8 mouse cellular contexts compared by ENCODE assay signal in the genomic region with DNA sequence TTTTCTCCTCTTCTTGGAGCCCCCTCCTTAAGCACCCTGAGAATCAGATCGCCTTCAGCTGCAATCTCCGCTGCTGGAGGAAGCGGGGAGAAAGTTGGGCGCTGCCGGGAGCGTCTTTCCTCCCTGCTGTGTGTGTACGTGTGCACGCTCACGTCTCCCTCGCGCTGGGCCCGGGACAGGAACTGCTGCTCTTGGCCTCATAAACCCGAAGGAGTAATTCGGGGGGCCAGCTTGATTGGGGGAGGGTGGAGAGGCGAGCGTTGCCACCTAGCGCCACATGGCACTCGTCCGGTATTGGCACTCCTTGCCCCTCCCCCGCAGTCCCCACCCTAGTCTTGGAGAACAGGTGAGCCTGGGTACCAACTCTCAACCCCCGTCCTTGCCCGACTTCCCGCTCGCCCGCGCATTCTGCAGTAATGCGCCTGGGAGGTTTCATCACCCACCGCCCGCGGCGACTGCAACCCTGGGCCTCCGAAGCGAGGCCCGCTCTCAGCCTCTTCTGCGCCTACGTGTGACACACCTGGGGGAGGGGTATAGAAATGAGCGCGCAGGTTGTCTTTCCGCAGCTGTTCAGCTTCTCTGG. TPM values are rescaled to one million over a fixed set of nuclear protein-coding genes. Genes with fewer than 3 reads are reported as not detected.
A peak's percentile ranks its signal among the peaks of the same experiment; 100 is the strongest.
DNase-seq lines count a peak whose midpoint lies in the region; ATAC-seq and TF ChIP-seq lines count a peak whose summit lies in the region.

No protein-coding gene starts in this region.

- no peak for TF ChIP-seq POLR2A in brain, embryonic 14.5 days (IDR thresholded peaks at IDR 0.05; ENCODE audit: borderline replicate concordance, extremely low read depth, insufficient read depth, insufficient read length, poor library complexity, severe bottlenecking)

- 1% methylated on average over 39 of the region's 39 CpGs for WGBS in kidney, embryonic 15.5 days
- WGBS in lung, postnatal 0 days: 4% methylated on average over 39 of the region's 39 CpGs
- 8% methylated on average over 39 of the region's 39 CpGs for WGBS in stomach, postnatal 0 days

- no peak for DNase-seq in kidney, postnatal 25 days
- peak; percentile 27 for DNase-seq in brain, embryonic 14.5 days (ENCODE audit: low read depth)
- peak; percentile 25 for DNase-seq in heart, postnatal 4 days
- DNase-seq in lung, postnatal 0 days (ENCODE audit: low spot score): no peak
- peak; percentile 63 for DNase-seq in stomach, postnatal 0 days (ENCODE audit: low spot score)
- DNase-seq in adrenal gland, postnatal 4 days (ENCODE audit: low spot score in 2 of 2): no peak
- DNase-seq in layer of hippocampus, postnatal 10 days (ENCODE audit: low spot score in 2 of 2): no peak

- ATAC-seq in kidney, embryonic 15.5 days (replicated peaks; ENCODE audit: low FRiP score): no peak
- ATAC-seq in lung, postnatal 0 days: no peak
- ATAC-seq in stomach, postnatal 0 days (ENCODE audit: low FRiP score, low TSS enrichment): peak; percentile 53

- TF ChIP-seq CTCF in brain, embryonic 14.5 days (IDR thresholded peaks at IDR 0.05; ENCODE audit: borderline replicate concordance, extremely low read depth, insufficient read depth, insufficient read length): no peak
- no peak for TF ChIP-seq CTCF in lung, postnatal 0 days (IDR thresholded peaks at IDR 0.05)
- no peak for TF ChIP-seq CTCF in stomach, postnatal 0 days (IDR thresholded peaks at IDR 0.05; ENCODE audit: low read depth)

- H3K36me3 ChIP-seq in kidney, embryonic 15.5 days: no peaks in the 10 kb centered on the region
- H3K36me3 ChIP-seq in lung, postnatal 0 days (ENCODE audit: insufficient read depth, low read length): no peaks in the 10 kb centered on the region
- no peaks in the 10 kb centered on the region for H3K36me3 ChIP-seq in stomach, postnatal 0 days (ENCODE audit: control insufficient read depth, insufficient read depth, low read length)

- H3K27ac ChIP-seq in kidney, embryonic 15.5 days: no peak overlapping the region
- no peak overlapping the region for H3K27ac ChIP-seq in lung, postnatal 0 days (ENCODE audit: low read length)
- H3K27ac ChIP-seq in stomach, postnatal 0 days (replicated peaks): no peak overlapping the region

- H3K4me1 ChIP-seq in kidney, embryonic 15.5 days: peaks cover 31% of the 10 kb centered on the region
- peaks cover 13% of the 10 kb centered on the region for H3K4me1 ChIP-seq in lung, postnatal 0 days (ENCODE audit: insufficient read depth, low read depth, low read length)
- peaks cover 4% of the 10 kb centered on the region; the same call in 1 of the 2 replicates for H3K4me1 ChIP-seq in stomach, postnatal 0 days (replicated peaks; ENCODE audit: control insufficient read depth, insufficient read depth)

- no peak for TF ChIP-seq EP300 in lung, postnatal 0 days (IDR thresholded peaks at IDR 0.05)
- TF ChIP-seq EP300 in stomach, postnatal 0 days (optimal IDR thresholded peaks at IDR 0.05): no peak

- peak overlapping the region; percentile 19; the same call in 1 of the 2 replicates for H3K9ac ChIP-seq in kidney, embryonic 15.5 days
- no peak overlapping the region for H3K9ac ChIP-seq in lung, postnatal 0 days (replicated peaks; ENCODE audit: low read depth)
- H3K9ac ChIP-seq in stomach, postnatal 0 days (ENCODE audit: low read length): 0 out of 2 replicates have a peak overlapping the region, but pooled peaks have one; percentile 23

- H3K4me3 ChIP-seq in kidney, embryonic 15.5 days (replicated peaks): peak overlapping the region; percentile 54
- H3K4me3 ChIP-seq in lung, postnatal 0 days (ENCODE audit: low read depth, low read length): peak overlapping the region; percentile 19
- peak overlapping the region; percentile 56 for H3K4me3 ChIP-seq in stomach, postnatal 0 days (ENCODE audit: low read depth, low read length)

- no peaks in the 10 kb centered on the region for H3K9me3 ChIP-seq in kidney, embryonic 15.5 days (replicated peaks)
- H3K9me3 ChIP-seq in lung, postnatal 0 days (ENCODE audit: low read length): no peaks in the 10 kb centered on the region
- H3K9me3 ChIP-seq in stomach, postnatal 0 days (ENCODE audit: control insufficient read depth, low read length): no peaks in the 10 kb centered on the region

- peak overlapping the region; percentile 99 for H3K4me2 ChIP-seq in kidney, embryonic 15.5 days
- peak overlapping the region; percentile 91 for H3K4me2 ChIP-seq in lung, postnatal 0 days (replicated peaks; ENCODE audit: low read depth, low read length)
- peak overlapping the region; percentile 93 for H3K4me2 ChIP-seq in stomach, postnatal 0 days (replicated peaks; ENCODE audit: low read depth)

- peaks cover 54% of the 10 kb centered on the region for H3K27me3 ChIP-seq in kidney, embryonic 15.5 days
- 0 out of 2 replicates have a peak, but pooled peaks cover 11% of the 10 kb centered on the region for H3K27me3 ChIP-seq in lung, postnatal 0 days (replicated peaks; ENCODE audit: insufficient read depth, low read length)
- H3K27me3 ChIP-seq in stomach, postnatal 0 days (ENCODE audit: control insufficient read depth, insufficient read depth, low read length): no peaks in the 10 kb centered on the region

RNA-seq across cellular contexts. Expression of a gene that starts 1.5 kb away (rescaled TPM):
- 2.2 and 2.8 TPM in 2 replicates for polyA plus RNA-seq in kidney, embryonic 15.5 days (2015; fragmentation: Nextera tagmentation; extraction: Ambion mirVana)
- polyA plus RNA-seq in brain, embryonic 14.5 days (2012; rRNA removed): 1.2 and 1.7 TPM in 2 replicates
- 1 to 10 TPM; 8.4 to 9.0 TPM for total RNA-seq in heart, postnatal 4 days (2021)
- 0.66 and 0.93 TPM in 2 replicates for polyA plus RNA-seq in lung, postnatal 0 days (2015; fragmentation: Nextera tagmentation; extraction: Ambion mirVana)
- 4.3 and 4.5 TPM in 2 replicates for polyA plus RNA-seq in stomach, postnatal 0 days (2015; fragmentation: Nextera tagmentation; extraction: Ambion mirVana)
- 1 to 10 TPM; 2.0 to 2.5 TPM for total RNA-seq in adrenal gland, postnatal 4 days (2021)
- total RNA-seq in layer of hippocampus, postnatal 10 days (2021): 1 to 10 TPM; 4.4 to 4.8 TPM

Comparison
In these comparisons a context has a peak if more than half of its experiments do, and no peak if none do; other contexts are left out.
1. DNase-seq: peak in brain, embryonic 14.5 days (single experiment), heart, postnatal 4 days (single experiment) and stomach, postnatal 0 days (single experiment); none in kidney, postnatal 25 days (0 of 2), lung, postnatal 0 days (single experiment), adrenal gland, postnatal 4 days (0 of 2) and layer of hippocampus, postnatal 10 days (0 of 2).
2. Peak in every context shown above with its lines, with median percentiles within 50 percentile points of each other: H3K4me2 ChIP-seq and H3K4me3 ChIP-seq.